Mouse (Mus musculus): ENCODE measurements around the gene Nemp1.
"Not testable (repeated sequence)": the region's sequence is repeated elsewhere in the genome, so short reads cannot be mapped to it uniquely, and the experiment has no call there.

The Nemp1 gene

GRCm38 (mm10) chr10:127645791-127646190, 20.9 kb upstream of the Nemp1 start:
- no peak for DNase-seq

- DNase-seq: no peak
Measured at GRCm38 (mm10) chr10:127652906-127653638, 13.6 kb upstream of the Nemp1 start.

GRCm38 (mm10) chr10:127654970-127655579, 11.6 kb upstream of the Nemp1 start:
- no peak for DNase-seq

- not testable (repeated sequence) for DNase-seq
Measured at GRCm38 (mm10) chr10:127657617-127658016, 9.1 kb upstream of the Nemp1 start.

GRCm38 (mm10) chr10:127658076-127658475, 8.6 kb upstream of the Nemp1 start:
- DNase-seq: no peak

GRCm38 (mm10) chr10:127659551-127659950, 7.2 kb upstream of the Nemp1 start:
- no peak for DNase-seq

- no peak for DNase-seq
Measured at GRCm38 (mm10) chr10:127661291-127661914, 5.3 kb upstream of the Nemp1 start.

- DNase-seq: peak; percentile 76
Measured at GRCm38 (mm10) chr10:127661915-127662663, 4.6 kb upstream of the Nemp1 start.

- DNase-seq: peak; percentile 65
Measured at GRCm38 (mm10) chr10:127662666-127663253, 3.9 kb upstream of the Nemp1 start.

GRCm38 (mm10) chr10:127663590-127663989, 3.1 kb upstream of the Nemp1 start:
- no peak for DNase-seq

GRCm38 (mm10) chr10:127664166-127664565, 2.5 kb upstream of the Nemp1 start:
- DNase-seq: no peak

- no peak for DNase-seq
Measured at GRCm38 (mm10) chr10:127664891-127665290, 1.8 kb upstream of the Nemp1 start.

GRCm38 (mm10) chr10:127665366-127666181, 1.1 kb upstream of the Nemp1 start:
- DNase-seq: peak; percentile 62

- peak; percentile 83 for DNase-seq
Measured at GRCm38 (mm10) chr10:127667269-127668092, 780 bp downstream of the Nemp1 start.

GRCm38 (mm10) chr10:127668093-127669050, 1.7 kb downstream of the Nemp1 start, which contains the start of gene Nab2:
Gene Nab2, minus strand, starts transcription at chr10:127668568.
- DNase-seq: peak; percentile 74

GRCm38 (mm10) chr10:127669170-127669569, 2.5 kb downstream of the Nemp1 start:
- DNase-seq: peak; percentile 64

GRCm38 (mm10) chr10:127670185-127670584, 3.5 kb downstream of the Nemp1 start:
- DNase-seq: no peak

GRCm38 (mm10) chr10:127671276-127671675, 4.6 kb downstream of the Nemp1 start:
- peak; percentile 31 for DNase-seq

GRCm38 (mm10) chr10:127674046-127674655, 7.5 kb downstream of the Nemp1 start:
- peak; percentile 63 for DNase-seq
